Mouse (Mus musculus) 3134 (cell line): ENCODE data around the gene Pop5.

Experiments used
- DNase-seq: peaks from one replicate; pipeline ENCODE4 v3.0.0-alpha.2; 2011; ENCODE audit warnings: low spot score; ENCODE audit not compliant: insufficient read length; ENCODE audit errors: extremely low read depth

Gene Pop5

GRCm38 (mm10) chr5:115262502-115263291 lies 27.1 kb downstream of the Pop5 start:
- no peak for DNase-seq

GRCm38 (mm10) chr5:115266340-115266739 lies 30.7 kb downstream of the Pop5 start:
- DNase-seq, result no peak

- DNase-seq, result no peak
Measured at GRCm38 (mm10) chr5:115266787-115267468, 31.3 kb downstream of the Pop5 start.

- DNase-seq, result no peak
Measured at GRCm38 (mm10) chr5:115267469-115268045, 31.9 kb downstream of the Pop5 start.

GRCm38 (mm10) chr5:115268266-115268665 lies 32.6 kb downstream of the Pop5 start:
- no peak for DNase-seq

GRCm38 (mm10) chr5:115269969-115270368 lies 34.3 kb downstream of the Pop5 start:
- no peak for DNase-seq

GRCm38 (mm10) chr5:115271931-115272811 lies 36.5 kb downstream of the Pop5 start:
- peak; percentile 53 for DNase-seq

- peak; percentile 77 for DNase-seq
Measured at GRCm38 (mm10) chr5:115272812-115273548, 37.3 kb downstream of the Pop5 start, which contains the start of gene Rnf10. TSS of gene Rnf10 (minus strand) at chr5:115272898.

- DNase-seq, result no peak
Measured at GRCm38 (mm10) chr5:115273549-115274135, 38.0 kb downstream of the Pop5 start.

- no peak for DNase-seq
Measured at GRCm38 (mm10) chr5:115274353-115274752, 38.7 kb downstream of the Pop5 start.

- no peak for DNase-seq
Measured at GRCm38 (mm10) chr5:115274771-115275170, 39.1 kb downstream of the Pop5 start.

- no peak for DNase-seq
Measured at GRCm38 (mm10) chr5:115275998-115276397, 40.4 kb downstream of the Pop5 start.

- no peak for DNase-seq
Measured at GRCm38 (mm10) chr5:115278053-115278452, 42.4 kb downstream of the Pop5 start.

GRCm38 (mm10) chr5:115278785-115279184 lies 43.1 kb downstream of the Pop5 start:
- DNase-seq, result no peak

- peak; percentile 83 for DNase-seq
Measured at GRCm38 (mm10) chr5:115279226-115280049, 43.8 kb downstream of the Pop5 start, which contains the start of gene Coq5. TSS of gene Coq5 (plus strand) at chr5:115279666.

GRCm38 (mm10) chr5:115280050-115280687 lies 44.5 kb downstream of the Pop5 start:
- DNase-seq, result no peak

- DNase-seq, result no peak
Measured at GRCm38 (mm10) chr5:115284735-115285134, 49.1 kb downstream of the Pop5 start.

- DNase-seq, result no peak
Measured at GRCm38 (mm10) chr5:115294173-115294572, 58.5 kb downstream of the Pop5 start.
